Mouse (Mus musculus): ENCODE measurements around the gene Naa15.

Gene Naa15

DNA sequence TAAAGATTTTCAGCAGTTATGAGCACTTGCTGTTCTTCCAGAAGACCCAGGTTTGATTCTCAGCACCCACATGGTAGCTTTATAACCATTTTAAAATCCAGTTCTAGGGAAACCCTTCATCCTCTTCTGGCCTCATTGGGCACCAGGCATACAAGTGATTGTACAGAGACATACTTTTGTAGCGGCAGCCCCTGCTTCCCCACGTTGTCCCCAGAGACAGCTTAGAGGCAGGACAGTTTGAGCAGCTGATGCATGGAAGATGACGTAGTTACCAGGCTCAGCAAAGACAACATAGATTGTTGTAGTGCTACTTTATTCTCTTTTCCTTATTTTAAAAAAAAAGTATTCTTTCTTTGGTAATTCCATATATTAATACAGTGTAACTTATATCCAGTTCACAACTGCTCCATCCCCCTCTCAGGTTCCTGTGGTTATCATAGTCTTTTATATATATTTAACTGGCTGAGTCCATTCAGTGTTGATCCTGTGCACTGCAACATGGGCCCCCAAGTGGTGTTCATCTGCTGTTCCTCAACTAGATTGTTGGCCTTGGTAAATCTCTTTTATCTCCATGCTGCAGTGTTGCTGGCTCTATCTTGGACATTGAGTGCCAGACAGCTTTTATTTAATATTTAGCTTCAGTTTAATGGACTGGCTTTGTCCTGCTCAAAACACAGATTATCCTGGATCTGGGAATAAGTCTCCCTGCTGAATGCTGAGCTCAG, 20.1 kb downstream of the Naa15 start:
- DNase-seq, result no peak

DNA sequence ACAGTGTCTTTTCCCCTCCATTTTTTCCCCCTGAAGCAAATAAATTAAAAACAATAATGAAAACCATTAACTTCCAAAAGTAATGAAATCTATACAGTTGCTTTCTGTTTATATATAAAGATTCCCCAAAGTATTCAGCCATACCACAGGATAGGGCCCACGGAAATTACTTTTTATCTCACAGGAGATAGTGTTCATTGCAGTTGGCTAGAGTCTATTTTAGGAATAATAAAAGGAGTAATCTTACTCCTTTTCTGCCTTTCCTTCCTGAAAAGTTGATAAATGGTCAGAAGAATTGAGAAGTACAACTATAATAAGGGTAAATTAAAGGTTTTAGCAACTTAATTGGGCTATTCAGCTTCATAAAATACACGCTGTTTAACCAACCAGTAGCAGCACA, 53.6 kb downstream of the Naa15 start:
- no peak for DNase-seq

DNA sequence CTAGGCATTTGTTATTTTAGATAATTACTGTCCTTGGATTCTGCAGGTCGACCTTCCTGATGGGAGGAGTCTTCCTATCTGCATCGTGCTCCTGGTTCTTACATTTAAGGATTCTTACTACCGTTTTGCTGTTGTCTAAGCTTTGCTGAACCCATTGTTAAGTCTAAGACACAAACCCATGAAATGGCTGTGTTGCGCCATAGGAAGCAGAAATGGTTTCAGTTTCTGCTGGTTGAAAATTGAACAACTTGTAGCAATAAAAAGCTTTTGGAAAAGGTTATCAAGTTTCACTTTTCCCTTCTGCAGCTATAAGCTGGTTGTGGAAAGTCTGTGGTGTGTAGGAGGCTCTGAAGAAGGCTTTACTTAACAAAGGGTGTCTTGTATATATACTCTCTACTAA, 60.8 kb downstream of the Naa15 start:
- DNase-seq, result no peak

DNA sequence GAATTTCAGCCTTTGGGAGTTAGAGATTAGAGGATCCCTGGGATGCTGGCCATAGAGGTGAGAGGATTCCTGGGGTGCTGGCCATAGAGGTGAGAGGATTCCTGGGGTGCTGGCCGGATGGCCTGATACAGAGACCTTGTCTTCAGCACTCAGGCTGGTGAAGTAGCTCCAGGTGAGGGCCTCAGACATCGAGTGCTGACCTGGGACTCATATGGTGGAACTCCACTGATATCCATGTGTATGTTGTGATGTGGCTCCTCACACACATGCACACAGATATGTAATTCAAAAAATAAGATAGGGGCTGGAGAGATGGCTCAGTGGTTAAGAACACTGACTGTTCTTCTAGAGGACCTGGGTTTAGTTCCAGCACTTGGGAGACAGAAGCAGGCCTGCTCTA, 64.9 kb downstream of the Naa15 start:
- DNase-seq, result no peak

DNA sequence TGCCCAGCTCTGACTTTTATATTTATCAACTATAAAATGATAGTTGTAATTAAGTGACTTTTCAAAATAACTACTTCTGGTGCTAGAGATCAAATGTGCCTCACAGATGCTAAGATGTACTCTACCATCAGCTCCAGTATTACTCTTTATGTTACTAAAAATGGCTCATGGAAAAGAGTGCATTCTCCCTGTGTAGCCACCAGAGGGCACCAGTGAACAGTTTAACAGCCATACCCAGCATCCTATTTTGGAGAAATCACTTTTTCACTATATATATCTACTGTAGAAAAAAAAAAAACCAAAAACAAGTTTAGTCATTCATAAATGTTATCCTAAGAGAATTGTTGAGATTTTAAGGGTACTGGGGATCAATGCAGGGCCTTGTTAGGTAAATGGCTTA, 66.1 kb downstream of the Naa15 start:
- DNase-seq, result peak in 1 of 2 experiments; percentile 16

DNA sequence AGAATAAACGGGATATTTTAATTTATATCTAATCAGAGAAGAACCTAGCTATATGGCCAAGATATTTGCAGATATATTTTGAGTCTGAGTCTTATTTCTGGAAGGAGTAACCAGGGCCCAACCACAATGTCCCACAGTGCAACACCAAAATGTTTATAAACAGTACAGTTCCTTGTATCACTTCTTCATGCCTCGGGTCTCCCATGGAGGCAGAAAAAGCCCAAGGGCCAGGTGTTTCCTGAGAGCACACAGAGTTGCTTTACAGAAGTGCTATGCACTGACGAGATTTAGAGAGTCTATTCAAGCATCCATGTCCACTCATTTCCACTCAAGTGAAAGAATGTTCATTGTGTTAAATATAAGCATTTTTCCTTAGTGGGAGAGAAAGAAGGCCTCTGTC, 66.9 kb downstream of the Naa15 start:
- DNase-seq, result no peak

DNA sequence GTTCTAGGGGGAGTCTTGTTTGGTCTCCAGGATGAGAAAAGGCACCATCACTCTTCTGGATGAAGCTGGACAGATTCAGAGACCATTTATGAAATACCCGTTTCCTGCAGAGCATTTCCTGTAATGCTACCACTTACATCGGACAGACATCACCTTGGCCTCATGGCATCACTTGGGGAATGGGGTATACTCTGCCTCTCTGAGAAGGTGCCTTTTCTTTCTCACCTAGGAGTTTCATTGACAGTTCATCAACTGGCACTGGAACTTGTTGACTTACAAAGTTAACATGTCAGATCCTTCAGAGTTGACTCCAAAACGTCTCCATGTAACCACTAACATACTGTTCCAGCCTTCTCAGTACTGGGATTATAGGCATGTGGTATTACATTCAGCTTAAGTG, 67.8 kb downstream of the Naa15 start:
- DNase-seq, result no peak

DNA sequence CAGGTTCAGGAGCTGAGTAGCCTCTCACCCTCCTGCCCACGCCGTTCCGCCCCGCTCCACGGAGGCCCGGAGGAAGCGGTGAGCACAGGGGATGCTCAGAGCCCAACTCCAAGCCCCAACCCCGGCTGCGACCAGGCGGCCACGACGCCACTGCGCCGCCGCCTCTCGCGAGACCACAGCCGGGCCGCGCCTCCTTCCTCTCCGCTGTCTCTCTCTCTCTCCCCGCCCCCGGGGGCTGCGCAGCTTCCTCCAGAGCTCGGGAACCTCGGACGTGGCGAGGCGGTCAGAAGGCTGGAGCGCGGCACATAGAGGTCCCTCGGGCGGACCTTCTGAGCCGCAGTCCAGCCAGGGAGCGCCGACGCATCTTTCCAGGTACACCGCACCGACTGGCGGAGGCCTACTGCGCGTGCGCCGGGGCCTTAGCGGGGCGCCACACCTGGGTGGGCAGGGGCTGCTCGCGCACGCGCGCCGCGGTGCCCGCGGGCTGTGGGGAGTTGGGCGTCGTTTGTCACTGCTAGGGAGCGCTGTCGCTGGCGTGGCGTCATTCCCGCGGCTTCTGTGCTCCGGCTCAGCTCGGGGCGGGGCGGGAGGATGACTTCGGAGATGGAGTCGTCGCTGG, 68.9 kb downstream of the Naa15 start, which contains the start of gene Rab33b:
Gene Rab33b, plus strand, starts transcription at position 180 of the 619 bp plus-strand sequence.
- DNase-seq, result peak; percentile 92 to 93

DNA sequence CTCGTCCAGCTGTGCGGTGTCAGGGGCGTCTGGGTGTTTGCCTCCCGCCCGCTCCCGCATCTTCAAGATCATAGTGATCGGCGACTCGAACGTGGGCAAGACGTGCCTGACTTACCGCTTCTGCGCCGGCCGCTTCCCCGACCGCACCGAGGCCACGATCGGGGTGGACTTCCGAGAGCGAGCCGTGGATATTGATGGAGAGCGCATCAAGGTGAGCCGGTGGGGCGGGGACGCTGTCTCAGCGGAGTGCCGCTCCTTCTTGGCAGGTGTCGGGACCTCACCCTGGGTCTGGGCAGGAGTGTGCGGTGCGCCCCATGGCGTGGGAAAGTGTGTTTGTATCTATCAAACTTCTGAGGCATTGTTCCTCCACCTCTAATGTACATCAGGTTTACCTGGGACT, 69.4 kb downstream of the Naa15 start:
- DNase-seq, result no peak

DNA sequence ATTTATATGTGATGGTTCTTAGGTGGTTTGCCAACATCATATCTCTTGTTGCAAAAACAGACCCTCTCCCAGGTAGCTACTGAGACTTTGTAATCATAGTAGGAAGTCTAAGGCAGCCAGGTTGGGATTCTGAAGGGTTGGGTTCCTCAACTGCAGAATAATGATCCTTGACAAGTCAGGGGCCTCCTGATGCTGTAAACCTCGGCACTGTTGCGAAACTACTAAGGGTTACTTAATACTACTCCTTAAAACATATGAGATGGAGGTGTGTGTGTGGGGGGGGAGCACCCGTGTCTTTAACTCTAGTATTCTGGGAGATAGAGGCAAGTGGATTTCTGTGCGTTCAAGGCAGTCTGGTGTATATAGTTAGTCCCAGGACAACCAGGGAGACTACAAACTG, 70.4 kb downstream of the Naa15 start:
- no peak for DNase-seq

DNA sequence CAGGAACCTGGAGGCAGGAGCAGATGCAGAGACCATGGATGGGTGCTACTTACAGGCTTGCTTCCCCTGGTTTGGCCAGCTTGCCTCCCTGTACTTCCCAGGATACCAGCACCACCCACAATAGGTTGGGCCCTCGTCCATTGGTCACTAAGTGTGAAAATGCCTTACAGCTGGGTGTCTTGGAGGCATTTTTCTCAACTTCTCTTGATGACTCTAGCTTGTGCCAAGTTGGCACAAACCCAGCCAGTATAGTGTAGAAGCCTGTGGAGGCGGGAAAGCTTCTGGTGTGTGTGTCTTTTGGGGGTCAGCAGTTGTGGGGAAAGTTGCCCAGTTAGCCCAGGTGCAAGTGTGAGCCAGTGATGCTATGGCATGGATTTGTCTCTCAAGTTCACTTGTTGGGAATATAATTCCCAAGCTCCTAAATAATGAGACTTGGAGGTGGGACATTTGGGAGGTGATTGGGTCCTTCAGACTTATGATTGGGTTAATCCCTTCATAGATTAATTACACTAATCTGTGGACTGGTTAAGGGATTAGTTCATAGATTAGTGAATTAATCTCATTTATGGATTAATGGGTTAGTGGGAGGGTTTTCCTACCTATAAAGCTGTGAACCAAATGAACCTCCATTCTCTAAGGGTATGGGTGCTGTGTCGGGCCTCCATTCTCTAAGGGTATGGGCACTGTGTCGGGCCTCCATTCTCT, 71.7 kb downstream of the Naa15 start:
- no peak for DNase-seq

DNA sequence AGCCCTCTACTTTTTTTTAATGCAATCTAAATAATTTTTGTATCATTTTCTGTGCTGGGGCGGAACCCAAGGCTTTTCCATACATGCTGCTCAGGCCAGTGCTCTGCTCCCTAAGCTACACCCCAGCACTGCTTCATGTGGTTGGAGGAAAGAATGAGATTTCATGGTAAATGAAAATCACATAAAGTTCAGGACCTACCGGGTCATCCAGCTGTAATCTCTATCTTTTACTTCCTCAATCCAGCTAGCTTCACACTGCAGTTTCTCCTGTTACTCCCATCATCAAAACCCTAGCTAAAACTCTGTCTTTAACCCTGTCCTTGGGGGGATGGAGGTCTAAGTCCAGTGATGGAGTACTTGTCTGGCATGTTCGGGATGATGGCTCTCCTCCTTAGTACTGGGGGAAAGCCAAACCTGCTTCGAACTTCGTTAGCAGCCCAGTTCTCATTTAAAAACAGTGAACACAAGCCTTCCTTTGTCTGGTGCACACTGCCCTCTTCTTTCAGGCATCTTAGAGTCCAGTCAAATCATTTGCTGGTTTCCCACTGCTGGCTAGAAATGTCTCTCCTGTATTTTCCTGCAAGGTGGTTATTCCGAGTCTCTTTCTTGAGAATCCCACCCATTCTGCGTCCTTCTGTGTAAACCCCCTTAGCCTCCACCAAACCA, 75.3 kb downstream of the Naa15 start:
- DNase-seq, result no peak

DNA sequence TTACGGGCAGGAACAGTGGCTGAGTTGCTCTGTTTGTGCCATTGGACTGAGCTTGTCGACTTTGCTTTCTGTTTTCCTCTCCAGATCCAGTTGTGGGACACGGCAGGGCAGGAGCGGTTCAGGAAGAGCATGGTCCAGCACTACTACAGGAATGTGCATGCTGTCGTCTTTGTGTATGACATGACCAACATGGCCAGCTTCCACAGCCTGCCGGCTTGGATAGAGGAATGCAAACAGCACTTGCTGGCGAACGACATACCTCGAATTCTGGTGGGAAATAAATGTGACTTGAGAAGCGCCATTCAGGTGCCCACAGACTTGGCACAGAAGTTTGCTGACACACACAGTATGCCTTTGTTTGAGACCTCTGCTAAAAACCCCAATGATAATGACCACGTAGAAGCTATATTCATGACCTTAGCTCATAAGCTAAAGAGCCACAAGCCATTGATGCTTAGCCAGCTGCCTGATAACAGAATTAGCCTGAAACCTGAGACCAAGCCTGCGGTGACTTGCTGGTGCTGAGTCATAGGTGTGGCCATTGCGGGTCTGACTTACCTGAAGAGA, 78.4 kb downstream of the Naa15 start:
- DNase-seq, result no peak

DNA sequence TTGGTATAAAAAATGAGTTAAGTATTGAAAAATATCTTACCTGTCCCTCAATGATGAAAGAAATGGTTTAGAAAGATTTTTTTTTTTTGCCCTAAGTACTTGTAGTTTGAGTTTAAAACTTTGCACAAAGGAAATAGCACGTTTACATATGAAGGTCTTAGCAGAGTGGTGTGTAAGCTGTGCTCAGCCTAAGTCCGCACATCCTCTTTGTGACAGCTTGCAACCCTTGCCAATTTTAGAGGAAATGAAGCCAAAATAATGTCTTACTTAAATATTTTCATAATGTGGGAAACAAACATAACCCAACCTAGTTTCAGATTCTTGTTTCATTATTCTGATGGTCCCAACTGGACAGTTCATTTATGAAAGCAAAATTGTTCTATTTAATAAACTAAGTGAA, 79.5 kb downstream of the Naa15 start:
- DNase-seq, result no peak

DNA sequence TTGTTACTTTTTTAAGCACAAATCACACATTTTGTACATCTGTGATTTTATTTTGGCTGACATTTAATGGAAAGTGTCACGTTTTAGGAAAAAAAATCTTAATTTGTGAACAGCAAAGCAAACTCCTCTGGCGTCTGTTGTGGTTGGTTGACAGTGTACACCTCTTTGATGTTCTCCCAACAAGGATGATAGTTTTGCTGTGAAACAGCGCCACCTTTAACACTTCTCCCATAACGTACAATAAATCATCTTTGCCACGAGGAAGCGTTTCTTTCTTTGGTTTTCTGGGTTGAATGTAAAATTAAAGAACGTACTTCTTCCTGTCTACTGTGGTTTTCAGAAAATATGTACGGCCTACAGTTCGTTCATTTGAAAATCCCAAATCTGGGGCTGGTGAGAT, 80.7 kb downstream of the Naa15 start:
- DNase-seq, result no peak

DNA sequence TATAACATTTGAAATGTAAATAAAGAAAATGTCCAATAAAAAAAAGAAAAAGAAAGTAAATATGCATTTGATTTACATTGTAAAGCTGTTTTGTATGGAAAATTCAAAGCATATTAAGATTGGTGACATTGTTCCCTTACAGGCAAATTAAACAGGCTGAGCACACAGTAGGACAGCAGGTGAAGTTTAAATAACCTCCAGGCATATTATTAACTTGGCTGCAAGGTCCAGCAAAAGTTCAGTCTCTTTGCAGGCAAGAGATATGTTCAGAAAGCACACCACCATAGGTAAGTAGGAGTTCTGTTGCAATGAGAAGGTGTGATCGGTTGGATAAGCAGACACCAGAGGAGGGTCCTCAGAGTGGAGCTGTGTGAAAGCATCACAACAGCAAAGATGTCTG, 83.0 kb downstream of the Naa15 start:
- no peak for DNase-seq

DNA sequence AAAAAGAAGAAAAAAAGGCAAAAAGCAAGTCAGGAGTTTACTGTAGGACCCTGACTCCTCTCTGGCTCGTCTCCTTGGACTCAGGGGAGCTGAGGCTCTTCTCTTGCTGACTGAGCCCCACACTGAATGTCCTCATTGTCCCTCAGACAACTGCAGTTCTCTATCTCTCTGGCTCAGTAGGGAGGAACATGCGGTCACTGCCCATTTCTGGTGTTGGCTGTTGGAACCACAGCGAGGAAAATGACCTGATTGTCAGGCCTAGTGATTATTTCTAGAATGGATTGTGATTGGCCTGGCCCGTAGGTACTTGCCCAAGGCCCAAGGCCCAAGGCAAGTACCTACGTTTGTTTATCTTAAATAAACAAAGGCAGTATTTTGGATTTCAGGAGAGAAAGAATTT, 83.7 kb downstream of the Naa15 start:
- no peak for DNase-seq

DNA sequence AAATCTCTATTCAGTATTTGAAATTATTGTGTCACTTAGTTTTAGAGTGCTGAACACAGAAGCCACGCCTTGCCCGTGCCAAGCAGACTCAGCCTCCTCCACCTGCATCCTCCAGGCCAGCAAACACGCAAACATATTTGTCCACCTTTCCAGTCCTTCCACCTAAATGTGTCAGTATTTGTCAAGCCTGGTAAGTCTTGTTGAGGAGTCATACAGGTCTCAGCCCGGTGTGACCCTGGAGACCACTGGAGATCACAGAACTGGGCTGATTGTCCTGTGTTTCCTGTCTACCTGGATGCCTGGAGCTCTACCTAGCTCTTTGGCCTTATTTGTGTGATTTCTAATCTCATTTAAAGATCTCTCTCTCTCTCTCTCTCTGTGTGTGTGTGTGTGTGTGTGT, 84.9 kb downstream of the Naa15 start:
- DNase-seq, result no peak

DNA sequence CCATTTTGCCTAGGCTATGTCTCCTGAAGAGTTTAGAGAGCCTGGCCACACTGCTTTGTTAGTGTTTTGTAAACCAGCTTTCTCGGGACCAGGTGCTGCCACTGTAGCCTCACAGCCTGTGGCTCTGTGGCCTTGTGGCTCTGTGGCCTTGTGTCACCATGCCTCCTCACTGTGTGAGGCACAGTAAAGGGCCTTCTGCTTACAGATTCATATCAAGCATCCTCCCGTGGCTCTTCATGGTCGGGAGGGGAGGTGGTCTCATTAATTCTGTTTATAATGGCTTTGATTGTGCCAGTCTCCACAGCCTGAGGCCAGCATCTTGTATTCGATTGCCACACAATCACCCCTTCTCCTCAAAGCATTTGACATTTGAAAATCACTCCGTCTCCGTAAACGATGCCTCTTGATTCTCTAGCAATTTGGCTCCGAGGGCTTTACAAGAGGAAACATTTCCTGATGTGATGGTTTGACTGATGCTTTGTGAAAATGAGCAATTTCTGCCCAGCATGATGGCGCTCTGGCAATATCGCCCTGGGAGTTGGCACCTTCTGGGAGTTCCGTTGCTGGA, 89.5 kb downstream of the Naa15 start:
- DNase-seq, result no peak

DNA sequence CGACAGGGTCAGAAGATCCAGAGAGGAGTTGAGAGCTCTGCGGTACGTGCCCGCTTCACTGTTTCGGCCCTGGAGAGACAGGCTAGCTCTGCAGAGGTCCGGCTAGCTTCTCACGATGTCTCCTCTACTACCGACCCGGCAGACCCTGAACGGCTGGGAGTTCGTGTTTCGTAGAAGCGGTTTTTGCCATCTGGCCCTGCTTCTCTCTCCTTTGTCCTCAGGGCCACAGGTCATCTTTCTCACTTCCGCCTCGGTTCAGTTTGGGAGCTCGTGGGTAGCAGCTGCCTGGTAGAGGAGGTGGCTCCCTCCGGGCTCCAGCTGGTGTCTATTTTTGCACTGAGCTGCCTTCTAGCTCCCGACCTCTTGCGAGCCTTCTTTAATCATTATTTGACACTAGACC, 90.5 kb downstream of the Naa15 start:
- DNase-seq, result no peak

DNA sequence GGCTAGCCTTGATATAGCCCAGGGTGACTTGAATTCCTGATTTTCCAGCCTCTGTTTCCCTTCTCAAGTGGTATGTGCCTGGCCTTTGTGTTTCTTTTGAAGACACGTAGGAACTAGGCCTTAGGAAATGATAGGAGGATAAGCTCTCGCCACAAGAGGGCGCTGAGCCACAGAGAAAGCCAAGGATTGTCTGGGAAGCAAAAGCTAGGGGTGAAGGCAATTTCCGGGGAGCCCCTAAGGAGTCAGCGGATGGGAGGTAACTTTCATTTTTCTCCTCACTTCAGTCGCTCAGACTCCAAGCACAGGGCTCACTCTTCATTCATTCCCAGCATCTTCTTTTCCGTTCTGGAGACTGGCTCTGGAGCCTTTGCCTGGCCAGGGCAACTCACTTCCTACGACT, 96.0 kb downstream of the Naa15 start:
- DNase-seq, result peak; percentile 53 to 67

DNA sequence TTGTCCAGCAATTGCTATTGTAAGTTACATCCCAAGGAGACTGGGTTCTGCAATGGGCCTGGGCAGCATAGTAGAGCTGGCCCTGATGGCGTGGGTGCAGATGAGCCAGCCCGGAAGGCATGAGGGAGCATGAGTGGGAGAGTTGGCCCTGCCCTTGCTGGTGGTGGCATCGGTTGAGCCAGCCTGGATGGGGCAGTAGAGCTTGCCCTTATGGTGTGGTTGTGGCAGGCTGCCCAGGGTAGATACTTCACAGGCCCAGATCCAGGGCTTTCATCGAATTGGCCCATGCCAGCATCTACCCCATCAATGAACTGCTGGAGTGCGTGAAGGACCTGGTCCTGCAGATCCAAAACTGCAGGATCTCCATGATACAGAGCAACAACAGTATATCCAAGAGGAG, 97.0 kb downstream of the Naa15 start:
- DNase-seq, result no peak

DNA sequence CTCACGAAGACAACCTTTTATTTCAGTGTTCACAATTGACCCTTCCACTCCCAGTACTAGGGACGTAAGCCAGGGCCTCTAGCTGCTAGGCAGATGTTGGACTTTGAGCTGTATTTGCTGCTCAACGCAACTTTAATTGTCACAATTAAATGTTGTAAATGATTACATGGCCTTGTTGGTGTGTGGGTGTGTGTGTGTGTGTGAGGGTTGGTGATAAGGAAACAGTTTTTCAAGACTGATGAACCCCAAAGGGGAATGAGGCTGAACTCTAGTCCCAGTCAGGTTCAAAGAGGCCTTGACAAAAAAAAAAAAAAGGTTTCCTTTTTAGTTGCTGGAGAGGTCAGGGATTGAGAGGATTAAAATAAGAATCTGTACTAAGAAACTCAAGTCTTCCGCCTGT, 102.5 kb downstream of the Naa15 start:
- no peak for DNase-seq

All from thymus, adult 18-20 months (tissue).